Mouse (Mus musculus): ENCODE measurements around the gene Nos1ap.

DNA sequence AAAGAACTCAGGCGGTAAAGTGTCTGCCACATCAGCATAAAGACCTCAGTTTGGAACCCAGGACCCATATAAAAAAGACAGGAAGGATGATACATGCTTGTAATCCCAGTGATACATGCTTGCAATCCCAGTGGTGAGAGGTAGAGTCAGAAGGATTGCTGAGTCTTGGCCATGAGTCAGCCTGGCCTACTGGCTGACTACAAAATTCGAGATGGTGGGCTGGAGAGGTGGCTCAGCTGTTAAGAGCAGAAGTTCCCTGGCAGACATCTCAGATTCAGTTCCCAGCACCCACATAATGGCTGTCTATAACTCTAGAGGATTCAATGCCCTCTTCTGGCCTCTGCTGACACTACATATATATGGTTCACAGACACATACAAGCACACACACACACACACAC, 5.7 kb downstream of the Nos1ap start:
- no peak for TF ChIP-seq CTCF (IDR thresholded peaks at IDR 0.05; ENCODE audit: low read depth)
- TF ChIP-seq EP300 (IDR thresholded peaks at IDR 0.05; ENCODE audit: low read depth) = no peak

Measured in liver, postnatal 0 days (tissue).